Mouse (Mus musculus) liver, postnatal 0 days (tissue): ENCODE data around the gene Adcy7.
A peak's percentile ranks its signal among the peaks of the same experiment; 100 is the strongest.

Experiments used
- CTCF ChIP-seq: sonication (generic); IDR thresholded peaks from 2 replicates; pipeline ENCODE4 v1.5.1; 2016; ENCODE audit warnings: antibody characterized with exemption, low read depth
- EP300 ChIP-seq: IDR thresholded peaks from 2 replicates; pipeline ENCODE4 v1.6.1; 2016; ENCODE audit warnings: antibody characterized with exemption, low read depth, mild to moderate bottlenecking

DNA sequence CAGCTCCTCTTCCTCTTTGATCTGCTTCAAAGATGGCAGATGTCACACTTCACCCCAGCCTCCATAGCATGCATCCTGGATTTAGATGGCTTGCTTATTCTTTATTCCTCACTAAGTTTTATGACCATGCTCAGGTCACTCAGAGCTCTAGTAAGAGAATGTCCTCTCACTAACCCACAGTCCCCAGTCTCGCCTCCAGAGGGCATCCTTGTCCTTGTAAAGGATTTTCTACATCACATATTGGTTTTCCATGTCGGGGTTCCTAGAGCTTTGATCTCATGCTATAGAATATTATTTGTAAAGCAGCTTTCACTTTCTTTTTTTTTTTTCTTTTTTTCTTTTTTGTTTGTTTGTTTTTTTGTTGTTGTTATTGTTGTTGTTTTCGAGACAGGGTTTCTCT is 19.4 kb upstream of the Adcy7 start:
- no peak for TF ChIP-seq EP300
- TF ChIP-seq CTCF = peak; percentile 65
